Mouse (Mus musculus) liver, embryonic 14.5 days (tissue): Measurements from ENCODE around the gene Sf3a2. TPM values are rescaled to one million over a fixed set of nuclear protein-coding genes. Genes with fewer than 3 reads are reported as not detected.

Experiments used
- ATAC-seq: fragments of 200-750 bp; cut with Nextera tagmentation; 2 replicates; pipeline ENCODE4 v1.8.0; 2017; ENCODE audit warnings: moderate number of reproducible peaks, mild to moderate bottlenecking, moderate library complexity; ENCODE audit not compliant: insufficient read depth
- DNase-seq, 3 experiments: peaks; one replicate each; pipeline ENCODE4 v3.0.0-alpha.2; 2012 to 2013; ENCODE audit warnings: low read depth in 3 of 3, low spot score in 3 of 3
- H3K27ac ChIP-seq: fragments of 300-500 bp; sonication (generic); 2 replicates; pipeline ENCODE4 v1.5.1; 2014; ENCODE audit warnings: moderate library complexity, mild to moderate bottlenecking, control low read depth, inconsistent platforms
- H3K27me3 ChIP-seq: fragments of 300-500 bp; sonication (generic); 2 replicates; pipeline ENCODE4 v1.6.1; 2014; ENCODE audit warnings: mild to moderate bottlenecking, low read length, moderate library complexity; ENCODE audit not compliant: control insufficient read depth, insufficient read depth
- H3K36me3 ChIP-seq: fragments of 300-500 bp; sonication (generic); replicated peaks from 2 replicates; pipeline ENCODE4 v1.6.1; 2014; ENCODE audit warnings: low read depth; ENCODE audit not compliant: control insufficient read depth, insufficient read depth
- H3K4me1 ChIP-seq, 2 experiments: fragments of 200-500 bp in 1 of 2; fragments of 300-500 bp in 1 of 2; sonication (generic) in 1 of 2; replicated peaks; 2 replicates each; pipeline ENCODE4 v1.6.1; 2012 to 2014; ENCODE audit warnings: antibody characterized with exemption in 1 of 2, inconsistent platforms in 1 of 2, low read length in 1 of 2; ENCODE audit not compliant: control insufficient read depth in 2 of 2, insufficient read depth in 2 of 2
- H3K4me2 ChIP-seq: fragments of 300-500 bp; sonication (generic); 2 replicates; pipeline ENCODE4 v1.6.1; 2014; ENCODE audit warnings: low read depth, mild to moderate bottlenecking, control low read depth, moderate library complexity
- H3K4me3 ChIP-seq, 2 experiments: fragments of 200-500 bp in 1 of 2; fragments of 300-500 bp in 1 of 2; sonication (generic) in 1 of 2; 2 replicates each; pipeline ENCODE4 v1.5.1; 2012 to 2014; ENCODE audit warnings: low read depth in 2 of 2, low read length in 2 of 2, mild to moderate bottlenecking in 2 of 2, control low read depth in 1 of 2, inconsistent platforms in 1 of 2, moderate library complexity in 1 of 2; ENCODE audit not compliant: insufficient read depth in 1 of 2
- H3K9ac ChIP-seq: fragments of 300-500 bp; sonication (generic); replicated peaks from 2 replicates; pipeline ENCODE4 v1.6.1; 2014; ENCODE audit warnings: mild to moderate bottlenecking, control low read depth, moderate library complexity
- H3K9me3 ChIP-seq: fragments of 300-500 bp; sonication (generic); 2 replicates; pipeline ENCODE4 v1.6.1; 2016; ENCODE audit warnings: low read length, mixed read lengths; ENCODE audit not compliant: control insufficient read depth
- CTCF ChIP-seq: IDR thresholded peaks from 2 replicates; pipeline ENCODE4 v1.5.1; 2016; ENCODE audit warnings: antibody characterized with exemption, low read depth, control low read depth
- EP300 ChIP-seq: IDR thresholded peaks from 2 replicates; pipeline ENCODE4 v1.6.1; 2016; ENCODE audit warnings: antibody characterized with exemption, low read depth
- WGBS: fragments of 180-500 bp; shearing (Covaris S2); extraction: QIAGEN DNeasy Blood & Tissue Kit; methylation state at CpG from one replicate; pipeline ENCODE4 v1.1.7; 2014; ENCODE audit not compliant: insufficient replicate concordance; 5-methylcytosine and 5-hydroxymethylcytosine counted together
- polyA plus RNA-seq, 2 experiments: library from polyadenylated mRNA; depleted of rRNA in 1 of 2; stranded (reverse) in 1 of 2; unstranded in 1 of 2; fragments of >200 nt; fragmentation: Nextera tagmentation in 1 of 2; extraction: Ambion mirVana in 1 of 2; gene quantifications; 2 replicates each; pipeline versions ENCODE4 v1.2.1 to v1.2.3; 2012 to 2014

Gene Sf3a2
- polyA plus RNA-seq, 2 experiments: 35.6 to 36.1 TPM

- H3K4me1 ChIP-seq: no peaks in the 10 kb centered on the region
- no peak overlapping the region for H3K27ac ChIP-seq
- no peaks in the 10 kb centered on the region for H3K9me3 ChIP-seq
- H3K4me3 ChIP-seq: no peak overlapping the region
- TF ChIP-seq CTCF (no peak), EP300 (no peak)
- DNase-seq (no peak), ATAC-seq (no peak)
- no peak overlapping the region for H3K9ac ChIP-seq
- H3K36me3 ChIP-seq: no peaks in the 10 kb centered on the region
- H3K4me2 ChIP-seq: no peak overlapping the region
- H3K27me3 ChIP-seq: peaks cover 54% of the 10 kb centered on the region
- WGBS: 42% methylated on average over 2 of the region's 2 CpGs
These were observed 39.8 kb downstream of the Sf3a2 start for GRCm38 (mm10) chr10:80837827-80838226.

DNA sequence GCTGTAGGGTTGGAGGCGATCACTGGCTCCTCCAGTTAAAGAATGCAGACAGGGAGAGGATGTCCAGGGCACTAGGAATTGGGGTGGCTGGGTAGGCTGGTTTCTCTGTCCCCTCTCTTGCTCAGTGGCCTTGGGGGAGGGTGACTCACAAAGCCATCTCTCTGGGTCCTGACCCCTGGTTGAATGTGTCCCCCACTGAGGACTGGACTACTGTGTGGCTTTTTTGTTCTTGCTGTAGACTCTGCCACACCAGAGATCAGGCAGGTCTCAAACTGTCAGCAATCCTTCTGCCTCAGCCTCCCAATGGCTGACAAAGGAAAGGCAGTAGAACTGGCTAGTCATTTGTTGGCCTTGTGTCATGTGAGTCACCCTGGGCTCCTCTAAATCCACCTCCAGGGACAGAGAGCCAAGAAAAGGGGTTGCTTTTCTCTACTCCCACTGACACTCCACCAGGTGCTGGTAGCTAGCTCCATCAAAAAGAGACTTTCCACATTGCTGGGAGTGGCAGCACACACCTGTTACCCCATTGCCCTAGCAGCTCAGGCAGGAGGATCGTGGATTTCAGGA, 40.4 kb downstream of the Sf3a2 start:
- ATAC-seq: no peak
- H3K27me3 ChIP-seq: peaks cover 59% of the 10 kb centered on the region
- no peak for TF ChIP-seq EP300
- no peak for TF ChIP-seq CTCF

DNA sequence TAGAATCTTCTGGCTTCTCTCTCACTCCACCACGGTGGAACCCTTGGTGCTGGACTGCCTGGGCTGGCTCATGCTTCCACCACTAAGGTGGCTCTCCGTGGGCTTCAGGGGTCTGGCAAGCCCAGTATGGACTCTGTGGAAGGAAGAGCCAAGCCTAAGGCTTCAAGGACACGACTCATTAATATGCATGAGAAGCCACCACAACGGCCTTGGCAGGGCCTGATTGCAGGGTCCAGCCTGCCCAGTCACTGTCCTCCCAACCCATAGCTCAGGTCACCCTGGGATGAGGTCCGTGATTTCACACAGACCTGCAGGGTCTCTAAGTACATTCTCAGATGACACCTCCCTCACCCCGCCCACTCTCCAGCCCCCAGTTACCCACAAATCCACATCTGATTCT, 41.9 kb downstream of the Sf3a2 start:
- no peaks in the 10 kb centered on the region for H3K36me3 ChIP-seq
- TF ChIP-seq EP300: no peak
- no peak for TF ChIP-seq CTCF
- no peaks in the 10 kb centered on the region for H3K4me1 ChIP-seq
- H3K27me3 ChIP-seq: peaks cover 59% of the 10 kb centered on the region
- no peak overlapping the region for H3K9ac ChIP-seq
- WGBS: 55% methylated on average over 6 of the region's 6 CpGs
- DNase-seq (no peak), ATAC-seq (no peak)
- no peak overlapping the region for H3K4me3 ChIP-seq
- H3K4me2 ChIP-seq: no peak overlapping the region
- H3K9me3 ChIP-seq: no peaks in the 10 kb centered on the region
- H3K27ac ChIP-seq: no peak overlapping the region

More for the DNA sequence above, 40.4 kb downstream of the Sf3a2 start:
- no peak overlapping the region for H3K4me3 ChIP-seq
- H3K36me3 ChIP-seq: no peaks in the 10 kb centered on the region
- no peak overlapping the region for H3K9ac ChIP-seq
- H3K9me3 ChIP-seq: no peaks in the 10 kb centered on the region
- DNase-seq: no peak
- 54% methylated on average over 2 of the region's 2 CpGs for WGBS
- H3K4me1 ChIP-seq: no peaks in the 10 kb centered on the region
- no peak overlapping the region for H3K4me2 ChIP-seq
- no peak overlapping the region for H3K27ac ChIP-seq

DNA sequence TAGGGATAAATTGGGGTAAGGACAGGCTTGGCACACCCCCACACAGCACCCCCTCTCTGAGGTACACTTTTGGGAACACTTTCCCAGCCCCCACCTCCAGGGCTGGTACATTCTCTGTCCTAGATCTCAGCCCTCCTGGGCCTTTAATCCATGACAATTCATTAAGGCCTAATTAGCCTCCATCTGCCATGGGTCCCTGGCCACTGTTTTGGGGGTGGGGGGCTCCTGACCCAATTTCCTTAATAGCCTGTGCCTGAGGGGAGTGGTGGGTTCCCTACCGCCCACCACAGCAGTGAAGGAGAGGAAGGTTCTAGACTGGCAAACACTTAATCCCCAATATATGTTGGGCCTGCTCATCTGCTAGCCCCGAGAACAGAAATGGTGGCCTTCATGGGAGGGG, 43.7 kb downstream of the Sf3a2 start:
- Histone ChIP-seq H3K36me3 (no peaks in the 10 kb centered on the region), H3K27ac (no peak overlapping the region), H3K9ac (no peak overlapping the region), H3K4me2 (no peak overlapping the region), H3K27me3 (peaks cover 54% of the 10 kb centered on the region), H3K9me3 (no peaks in the 10 kb centered on the region), H3K4me1 (no peaks in the 10 kb centered on the region), H3K4me3 (no peak overlapping the region)
- TF ChIP-seq EP300 (no peak), CTCF (no peak)
- ATAC-seq (no peak), DNase-seq (no peak)
- 61% methylated on average over 2 of the region's 2 CpGs for WGBS

- no peak for DNase-seq
- H3K27ac ChIP-seq: no peak overlapping the region
- H3K4me3 ChIP-seq: no peak overlapping the region
- WGBS: 66% methylated on average over 15 of the region's 15 CpGs
- peaks cover 51% of the 10 kb centered on the region for H3K27me3 ChIP-seq
- H3K36me3 ChIP-seq: no peaks in the 10 kb centered on the region
- no peaks in the 10 kb centered on the region for H3K9me3 ChIP-seq
- H3K4me1 ChIP-seq: no peaks in the 10 kb centered on the region
- ATAC-seq: no peak
- TF ChIP-seq EP300 (no peak), CTCF (no peak)
- no peak overlapping the region for H3K9ac ChIP-seq
- no peak overlapping the region for H3K4me2 ChIP-seq
These were observed 44.3 kb downstream of the Sf3a2 start for GRCm38 (mm10) chr10:80842334-80842733.
